Mouse (Mus musculus) heart, embryonic 10.5 days (tissue): ENCODE results near the gene Pde6h. TPM values are rescaled to one million over a fixed set of nuclear protein-coding genes. Genes with fewer than 3 reads are reported as not detected.
A peak's percentile ranks its signal among the peaks of the same experiment; 100 is the strongest.

Experiments
- DNase-seq: peaks from one replicate; pipeline ENCODE4 v3.0.0-alpha.2; 2017; ENCODE audit warnings: low spot score
- H3K27ac ChIP-seq: fragments of 300-500 bp; sonication (generic); 2 replicates; pipeline ENCODE4 v1.5.1; 2016; ENCODE audit warnings: mild to moderate bottlenecking
- H3K27me3 ChIP-seq: fragments of 300-500 bp; sonication (generic); 2 replicates; pipeline ENCODE4 v1.6.1; 2016; ENCODE audit warnings: mild to moderate bottlenecking; ENCODE audit not compliant: poor library complexity, insufficient read depth, severe bottlenecking
- H3K36me3 ChIP-seq: fragments of 300-500 bp; sonication (generic); 2 replicates; pipeline ENCODE4 v1.6.1; 2016; ENCODE audit warnings: mild to moderate bottlenecking, moderate library complexity
- H3K4me1 ChIP-seq: fragments of 300-500 bp; sonication (generic); 2 replicates; pipeline ENCODE4 v1.6.1; 2016; ENCODE audit warnings: mild to moderate bottlenecking
- H3K4me3 ChIP-seq: fragments of 300-500 bp; sonication (generic); 2 replicates; pipeline ENCODE4 v1.5.1; 2016; ENCODE audit warnings: mild to moderate bottlenecking, moderate library complexity
- H3K9me3 ChIP-seq: fragments of 300-500 bp; sonication (generic); 2 replicates; pipeline ENCODE4 v1.6.1; 2016; ENCODE audit warnings: mild to moderate bottlenecking, moderate library complexity
- WGBS: fragments of 180-500 bp; shearing (Covaris S2); methylation state at CpG from one replicate; pipeline ENCODE4 v1.1.7; 2016; 5-methylcytosine and 5-hydroxymethylcytosine counted together
- polyA plus RNA-seq: library from polyadenylated mRNA; unstranded; fragments of >200 nt; fragmentation: Nextera tagmentation; extraction: Ambion mirVana; gene quantifications from 2 replicates; pipeline ENCODE4 v1.2.1, GENCODE M21; 2016

Gene Pde6h
- polyA plus RNA-seq, 1 experiment from 2014 or later, result not detected

DNA sequence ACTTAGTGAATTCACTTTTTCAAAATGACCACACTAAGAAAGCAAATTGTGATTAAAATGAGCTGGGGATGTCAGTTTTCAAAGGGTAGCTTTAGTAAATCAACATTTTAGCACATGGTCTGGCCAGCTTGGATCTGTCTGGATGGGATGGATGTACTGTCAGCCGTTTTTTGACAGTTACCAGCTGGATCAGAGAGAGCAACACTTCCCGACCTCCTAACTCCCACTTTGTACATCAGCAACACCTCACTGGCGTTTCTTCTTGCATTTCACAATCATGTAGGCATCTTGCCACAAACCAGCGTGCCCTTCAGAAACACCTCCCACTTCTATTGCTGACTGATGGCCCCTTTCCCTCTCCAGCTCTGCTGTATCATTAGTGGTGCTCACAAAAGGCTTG is 25.4 kb upstream of the Pde6h start:
- peak; percentile 80 for DNase-seq
- Histone ChIP-seq H3K9me3 (no peaks in the 10 kb centered on the region), H3K36me3 (no peaks in the 10 kb centered on the region), H3K4me3 (no peak overlapping the region), H3K27ac (peak overlapping the region; percentile 52), H3K27me3 (no peaks in the 10 kb centered on the region), H3K4me1 (peaks cover 30% of the 10 kb centered on the region)
- 24% methylated on average over 4 of the region's 4 CpGs for WGBS

DNA sequence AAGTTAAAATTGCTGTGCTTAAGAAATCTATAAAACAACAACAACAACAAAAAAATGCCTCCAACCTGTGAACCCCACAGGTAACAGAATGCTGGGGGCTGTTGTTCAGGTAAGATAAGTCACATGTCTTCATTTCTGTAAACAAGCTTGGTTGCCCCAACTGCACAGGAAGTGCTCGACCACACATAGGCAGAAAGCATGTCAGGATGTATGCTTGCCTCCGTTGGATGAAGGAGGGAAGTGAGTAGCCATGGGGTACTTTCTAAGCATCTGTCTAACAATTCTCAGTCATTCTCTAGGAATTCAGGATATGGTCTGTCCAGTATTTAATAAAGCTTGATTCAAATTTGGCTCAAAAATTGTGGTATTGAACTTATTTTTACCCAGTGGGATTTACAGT is 24.7 kb upstream of the Pde6h start:
- peaks cover 32% of the 10 kb centered on the region for H3K4me1 ChIP-seq
- no peaks in the 10 kb centered on the region for H3K36me3 ChIP-seq
- WGBS, result 60% methylated on average over 2 of the region's 2 CpGs
- no peak overlapping the region for H3K4me3 ChIP-seq
- peak overlapping the region; percentile 62; the same call in 1 of the 2 replicates for H3K27ac ChIP-seq
- H3K27me3 ChIP-seq, result no peaks in the 10 kb centered on the region
- DNase-seq, result no peak
- no peaks in the 10 kb centered on the region for H3K9me3 ChIP-seq

DNA sequence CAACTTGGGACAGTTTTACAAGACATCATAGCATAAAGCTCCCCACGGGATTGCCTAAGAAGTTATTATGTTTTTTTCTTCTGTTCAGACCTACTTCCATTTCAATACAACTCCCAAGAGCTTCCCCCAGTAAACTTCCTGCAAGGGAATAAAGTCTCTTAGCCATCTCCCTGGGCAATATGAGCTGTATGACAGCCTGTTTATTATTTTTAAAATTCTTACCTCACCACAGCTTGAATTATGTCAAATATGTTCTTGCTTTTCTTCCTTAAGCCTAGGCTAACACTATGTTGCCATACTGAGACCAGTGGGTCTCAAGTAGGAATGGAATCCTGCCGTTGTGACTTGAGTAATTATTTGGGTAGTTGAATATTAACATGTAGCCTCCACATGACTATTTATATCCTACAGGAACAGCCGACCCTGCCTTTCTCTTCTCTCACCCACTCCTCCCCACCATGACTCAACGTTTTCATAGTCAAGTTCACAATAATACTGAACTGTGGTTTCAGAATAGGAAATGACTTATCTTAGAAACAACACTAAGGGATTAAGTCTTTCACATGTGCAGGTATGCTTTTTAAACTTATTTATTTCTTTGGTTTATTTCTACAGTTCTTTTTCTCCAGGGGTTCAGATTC is 23.1 kb upstream of the Pde6h start:
- DNase-seq, result no peak
- no peak overlapping the region for H3K4me3 ChIP-seq
- 71% methylated on average over 4 of the region's 4 CpGs for WGBS
- no peaks in the 10 kb centered on the region for H3K9me3 ChIP-seq
- H3K27ac ChIP-seq, result no peak overlapping the region
- H3K36me3 ChIP-seq, result no peaks in the 10 kb centered on the region
- peaks cover 29% of the 10 kb centered on the region for H3K4me1 ChIP-seq
- no peaks in the 10 kb centered on the region for H3K27me3 ChIP-seq

DNA sequence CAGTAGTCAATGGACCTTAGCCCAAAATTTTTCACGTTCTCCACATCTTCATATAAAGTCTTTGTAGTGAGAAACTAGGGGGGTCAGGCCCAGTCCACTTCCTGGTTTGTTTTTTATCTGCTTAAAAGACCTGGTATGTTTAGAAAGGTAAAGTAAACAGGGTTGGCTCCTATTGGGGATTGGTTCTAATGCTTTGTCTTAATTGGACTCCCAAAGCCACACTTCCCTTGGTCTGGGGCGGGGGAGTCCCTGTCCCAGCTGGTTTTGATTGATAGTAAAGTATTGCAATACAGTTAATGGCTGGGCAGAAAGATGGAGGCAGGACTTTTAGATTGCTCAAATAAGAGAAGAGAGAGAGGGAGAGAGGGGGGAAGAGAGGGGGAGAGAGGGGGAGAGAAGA is 22.6 kb upstream of the Pde6h start:
- Histone ChIP-seq H3K4me3 (no peak overlapping the region), H3K9me3 (no peaks in the 10 kb centered on the region), H3K27ac (no peak overlapping the region), H3K36me3 (no peaks in the 10 kb centered on the region), H3K4me1 (peaks cover 29% of the 10 kb centered on the region), H3K27me3 (no peaks in the 10 kb centered on the region)
- DNase-seq, result no peak
- WGBS, result 75% methylated on average over 2 of the region's 2 CpGs

DNA sequence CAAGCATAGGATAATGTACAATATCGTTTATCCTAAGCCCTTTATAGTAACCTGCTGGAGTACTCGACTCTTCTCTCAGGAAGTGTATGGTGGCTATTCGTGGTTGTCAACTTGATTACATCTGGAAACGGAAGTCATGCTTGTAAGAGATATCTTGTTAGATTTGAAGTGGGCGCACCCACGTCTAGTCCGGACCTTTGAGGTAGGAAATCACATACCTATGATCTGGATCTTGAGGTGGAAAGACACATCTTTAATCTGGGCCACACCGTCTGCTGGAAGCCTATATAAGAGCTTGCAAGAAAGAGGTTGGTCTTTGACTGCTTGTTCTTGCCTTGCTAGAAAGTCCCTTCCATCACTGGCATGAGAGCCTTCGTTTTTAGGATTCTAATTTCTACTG is 21.1 kb upstream of the Pde6h start:
- WGBS, result 87% methylated on average over 9 of the region's 9 CpGs
- no peak overlapping the region for H3K4me3 ChIP-seq

DNA sequence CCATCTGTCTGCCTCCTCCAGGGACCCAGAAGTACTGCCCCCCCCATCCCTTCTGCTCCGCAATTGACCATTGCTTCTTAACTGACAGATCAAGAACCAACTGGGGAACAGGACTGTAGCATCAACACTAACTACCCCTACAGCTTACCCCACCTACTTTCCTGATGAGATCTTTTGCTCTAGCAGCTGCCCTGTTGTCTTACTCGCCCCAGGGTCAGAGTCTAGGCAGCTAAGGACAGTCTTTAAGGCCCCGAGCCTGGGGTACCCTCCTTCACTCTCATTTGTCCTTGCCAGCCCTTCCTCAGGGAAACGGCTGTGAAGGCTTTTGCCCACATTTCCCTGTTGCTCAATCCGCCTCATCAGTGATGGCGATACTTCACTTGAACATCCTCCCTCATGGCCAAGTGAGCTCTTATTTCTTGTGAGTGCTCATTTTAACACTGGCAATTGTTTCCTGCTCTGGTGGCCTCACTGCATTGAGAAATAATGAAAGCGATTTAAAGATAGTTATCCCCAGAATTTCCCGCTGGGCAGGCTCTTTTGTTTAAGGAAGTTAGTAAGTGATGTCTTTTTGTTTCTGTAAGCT is 19.7 kb upstream of the Pde6h start:
- no peak for DNase-seq
- H3K4me1 ChIP-seq, result peaks cover 19% of the 10 kb centered on the region
- no peaks in the 10 kb centered on the region for H3K36me3 ChIP-seq
- H3K9me3 ChIP-seq, result no peaks in the 10 kb centered on the region
- H3K4me3 ChIP-seq, result no peak overlapping the region
- no peak overlapping the region for H3K27ac ChIP-seq
- WGBS, result 74% methylated on average over 8 of the region's 8 CpGs
- no peaks in the 10 kb centered on the region for H3K27me3 ChIP-seq

More for the DNA sequence above, 21.1 kb upstream of the Pde6h start:
- Histone ChIP-seq H3K27me3 (no peaks in the 10 kb centered on the region), H3K4me1 (peaks cover 34% of the 10 kb centered on the region), H3K36me3 (no peaks in the 10 kb centered on the region), H3K9me3 (no peaks in the 10 kb centered on the region), H3K27ac (no peak overlapping the region)
- DNase-seq, result no peak

DNA sequence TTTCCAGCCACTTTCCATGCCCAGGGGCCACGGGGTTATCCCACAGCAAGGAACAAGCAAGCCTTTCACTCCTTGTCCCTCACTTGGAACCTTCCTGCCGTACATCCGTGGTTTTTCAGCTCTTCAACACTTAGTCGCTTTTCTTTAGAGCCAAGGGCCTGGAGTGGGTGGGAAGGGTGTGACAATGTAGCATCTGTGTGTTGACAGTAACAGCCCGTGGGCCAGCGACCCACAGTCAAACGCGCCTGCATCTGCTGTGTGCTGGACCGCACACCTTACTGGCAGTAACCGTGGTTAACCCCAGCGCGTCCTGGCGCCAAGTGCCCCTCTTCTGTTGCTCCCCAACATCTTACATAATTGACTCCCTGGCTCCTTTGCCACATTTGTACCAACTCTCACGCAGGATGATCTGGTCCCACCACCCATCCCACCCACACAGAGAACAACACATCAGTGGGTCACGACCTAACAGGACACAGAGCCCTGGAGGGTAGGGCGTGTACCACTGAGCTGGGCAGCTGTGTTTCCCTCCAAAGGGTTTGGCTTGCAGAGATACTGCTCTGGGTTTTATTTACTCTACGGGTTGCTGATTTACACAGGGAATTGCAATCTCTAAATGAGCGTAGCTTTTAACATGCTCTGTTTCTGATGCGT is 17.2 kb upstream of the Pde6h start:
- DNase-seq, result no peak
- H3K36me3 ChIP-seq, result no peaks in the 10 kb centered on the region
- 70% methylated on average over 19 of the region's 19 CpGs for WGBS
- no peaks in the 10 kb centered on the region for H3K9me3 ChIP-seq
- no peaks in the 10 kb centered on the region for H3K27me3 ChIP-seq
- H3K4me1 ChIP-seq, result peaks cover 17% of the 10 kb centered on the region
- H3K4me3 ChIP-seq, result no peak overlapping the region
- peak overlapping the region; percentile 33; the same call in 1 of the 2 replicates for H3K27ac ChIP-seq

DNA sequence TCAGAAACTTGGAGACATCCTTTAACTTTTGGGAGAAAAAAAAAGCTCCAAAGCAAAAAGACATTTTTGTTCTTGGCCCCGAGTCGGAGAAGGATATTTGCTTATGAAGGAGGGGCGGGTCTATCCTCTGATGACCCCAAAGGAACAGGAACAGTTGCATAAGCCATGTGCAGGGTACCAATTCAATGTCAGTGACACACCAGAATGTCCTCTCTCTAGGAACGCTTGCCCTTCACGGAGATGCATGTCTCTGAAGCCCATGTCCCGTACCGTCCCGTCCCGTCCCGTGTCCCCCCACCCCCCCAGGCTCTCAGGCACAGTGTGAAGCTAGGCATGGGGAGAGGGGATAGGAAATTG is 16.7 kb upstream of the Pde6h start:
- Histone ChIP-seq H3K4me3 (no peak overlapping the region), H3K27ac (no peak overlapping the region), H3K36me3 (no peaks in the 10 kb centered on the region), H3K9me3 (no peaks in the 10 kb centered on the region), H3K4me1 (peaks cover 17% of the 10 kb centered on the region), H3K27me3 (no peaks in the 10 kb centered on the region)
- DNase-seq, result no peak
- 73% methylated on average over 10 of the region's 10 CpGs for WGBS

DNA sequence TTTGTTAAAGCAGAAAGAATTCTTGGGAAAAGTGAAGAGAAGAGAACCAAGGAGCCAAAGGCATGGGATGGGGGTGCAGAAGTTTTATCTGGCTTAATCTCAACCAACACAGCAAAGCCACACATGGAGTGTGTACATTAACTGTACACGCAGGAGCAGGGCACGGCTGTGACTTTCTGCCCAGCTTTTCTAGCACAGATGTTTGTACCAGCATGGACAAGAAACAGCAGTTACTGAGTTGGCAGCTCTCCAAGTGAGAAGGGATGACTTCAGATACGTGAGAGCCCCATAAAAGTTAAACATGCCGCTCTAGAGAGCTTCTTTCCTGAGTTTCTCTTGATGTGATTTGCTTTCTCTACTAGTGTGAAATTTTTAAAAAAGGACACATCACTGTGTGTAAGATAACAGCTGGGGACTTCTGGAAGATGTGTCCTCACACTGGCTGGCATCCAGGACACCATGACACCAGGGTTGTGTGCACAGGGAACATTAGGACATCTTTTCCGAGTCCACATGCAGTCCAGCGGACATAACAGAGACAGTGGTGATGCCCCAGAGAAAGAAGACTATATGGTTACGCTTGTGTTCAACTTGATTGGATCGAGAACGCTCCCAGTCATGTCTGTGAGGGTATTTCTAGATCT is 13.3 kb upstream of the Pde6h start:
- Histone ChIP-seq H3K4me3 (no peak overlapping the region), H3K36me3 (no peaks in the 10 kb centered on the region), H3K27me3 (no peaks in the 10 kb centered on the region), H3K27ac (no peak overlapping the region), H3K4me1 (peaks cover 26% of the 10 kb centered on the region), H3K9me3 (no peaks in the 10 kb centered on the region)
- WGBS, result 71% methylated on average over 9 of the region's 9 CpGs
- no peak for DNase-seq

DNA sequence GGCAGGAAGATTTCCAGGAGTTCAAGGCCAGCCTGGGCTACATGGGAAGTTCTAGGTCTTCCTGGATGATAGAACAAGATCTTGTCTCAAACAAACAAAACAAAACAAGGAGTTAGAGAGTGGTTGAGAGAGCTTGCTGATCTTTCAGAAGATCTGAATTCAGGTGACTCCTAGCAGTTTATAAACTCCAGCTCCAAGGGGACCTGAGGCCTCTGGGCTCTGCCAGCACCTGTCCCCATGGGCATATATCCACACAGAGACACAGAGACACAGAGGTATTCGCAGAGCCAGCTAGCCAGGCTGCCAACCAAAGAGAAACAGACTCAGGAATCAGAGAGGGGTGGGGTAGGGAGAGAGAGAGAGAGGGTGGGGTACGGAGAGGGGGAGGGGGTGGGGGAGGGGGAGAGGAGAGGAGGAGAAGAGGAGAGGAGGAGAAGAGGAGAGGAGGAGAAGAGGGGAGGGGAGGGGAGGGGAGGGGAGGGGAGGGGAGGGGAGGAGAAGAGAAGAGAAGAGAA is 10.8 kb upstream of the Pde6h start:
- Histone ChIP-seq H3K27ac (no peak overlapping the region), H3K4me1 (peaks cover 16% of the 10 kb centered on the region)
- 87% methylated on average over 1 of the region's 2 CpGs for WGBS

DNA sequence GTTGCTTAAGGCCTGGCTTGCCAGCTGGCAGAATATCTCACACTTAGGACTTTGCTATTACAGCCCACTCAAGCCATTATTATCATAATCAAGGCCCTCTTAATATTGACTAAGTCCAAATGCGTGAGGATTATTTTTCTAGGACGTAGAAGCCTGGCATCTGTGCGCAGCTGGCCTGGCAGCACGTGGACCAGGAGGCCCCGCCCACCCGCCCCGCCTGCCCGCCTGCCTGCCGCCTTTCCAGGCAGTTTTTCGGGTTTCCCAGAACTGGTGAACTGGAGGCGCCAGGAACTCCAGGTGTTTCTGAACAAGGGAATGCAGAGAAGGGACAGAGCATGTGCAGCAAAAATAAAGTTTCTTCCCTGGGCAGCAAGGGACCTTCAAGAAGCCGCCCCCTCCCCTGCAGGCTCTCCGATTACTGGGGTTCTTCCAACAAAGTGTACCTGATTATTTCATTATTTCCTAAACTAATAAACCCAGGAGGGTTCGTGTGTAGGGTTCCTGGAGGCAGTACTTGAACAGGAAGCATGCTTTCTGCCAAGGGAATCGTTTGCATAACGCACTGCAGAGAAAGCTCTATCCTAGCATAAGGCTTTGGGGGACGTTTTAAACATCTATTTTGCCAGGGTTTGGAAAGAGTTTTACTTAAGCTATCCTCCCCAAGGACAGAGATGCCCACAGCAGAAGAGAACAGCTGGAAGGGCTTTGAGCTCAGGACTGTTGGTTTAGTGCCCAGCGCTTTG is 10.1 kb upstream of the Pde6h start:
- peak overlapping the region; percentile 42 for H3K4me3 ChIP-seq
- no peak for DNase-seq
- no peaks in the 10 kb centered on the region for H3K9me3 ChIP-seq
- H3K27ac ChIP-seq, result peak overlapping the region; percentile 67
- no peaks in the 10 kb centered on the region for H3K36me3 ChIP-seq
- H3K27me3 ChIP-seq, result no peaks in the 10 kb centered on the region
- peaks cover 22% of the 10 kb centered on the region for H3K4me1 ChIP-seq
- WGBS, result 21% methylated on average over 18 of the region's 18 CpGs

More for the DNA sequence above, 10.8 kb upstream of the Pde6h start:
- DNase-seq, result no peak
- Histone ChIP-seq H3K4me3 (no peak overlapping the region), H3K27me3 (no peaks in the 10 kb centered on the region), H3K36me3 (no peaks in the 10 kb centered on the region), H3K9me3 (no peaks in the 10 kb centered on the region)

DNA sequence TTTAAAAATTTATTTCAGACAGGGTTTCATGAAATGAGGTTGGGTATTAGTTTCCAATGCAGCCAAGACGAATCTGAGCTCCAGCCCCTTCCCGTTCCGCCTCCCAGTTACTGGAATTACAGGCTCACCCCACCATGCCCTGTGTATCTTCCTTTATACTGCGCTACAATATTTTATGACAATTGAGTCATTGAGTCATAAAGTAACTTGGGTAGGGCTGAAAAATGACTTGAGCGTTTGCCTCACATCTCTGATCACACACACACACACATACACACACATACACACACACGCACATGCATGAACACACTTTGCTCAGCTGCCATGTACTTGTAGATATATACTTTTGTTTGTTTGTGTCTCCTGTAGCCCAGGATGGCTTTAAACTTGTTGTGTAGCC is 9.4 kb upstream of the Pde6h start:
- no peaks in the 10 kb centered on the region for H3K9me3 ChIP-seq
- 95% methylated on average over 6 of the region's 6 CpGs for WGBS
- no peak for DNase-seq
- no peak overlapping the region for H3K4me3 ChIP-seq
- no peak overlapping the region for H3K27ac ChIP-seq
- H3K36me3 ChIP-seq, result no peaks in the 10 kb centered on the region
- H3K27me3 ChIP-seq, result no peaks in the 10 kb centered on the region
- peaks cover 22% of the 10 kb centered on the region for H3K4me1 ChIP-seq
